Mouse (Mus musculus) hindlimb bud, embryonic 11.5 days (tissue): ENCODE measurements around the gene Pakap.

ENCODE experiments used
- DNase-seq: peaks from one replicate; pipeline ENCODE4 v3.0.0-alpha.2; 2012; ENCODE audit warnings: low read depth, low spot score; ENCODE audit errors: extremely low spot score

Pakap gene

DNA sequence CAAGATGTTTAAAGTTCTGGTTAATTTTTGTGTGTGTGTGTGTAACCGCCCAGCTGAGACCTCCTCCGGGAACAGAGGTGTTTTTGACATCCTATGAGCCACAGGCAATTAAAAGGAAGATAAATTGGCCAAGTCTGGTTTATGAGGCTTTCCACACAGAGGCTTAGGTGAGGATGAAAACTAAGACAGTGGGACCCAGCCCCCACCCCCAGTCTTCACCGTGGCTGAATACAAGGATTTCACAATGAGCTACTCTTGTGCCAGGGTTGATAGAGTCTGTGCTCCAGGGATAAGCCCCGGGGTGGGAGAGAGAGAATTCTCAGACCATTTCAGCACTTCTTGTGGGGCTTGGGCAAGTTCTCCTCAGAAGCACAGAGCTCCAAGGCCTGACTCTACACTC lies 183.1 kb downstream of the Pakap start:
- DNase-seq: no peak

DNA sequence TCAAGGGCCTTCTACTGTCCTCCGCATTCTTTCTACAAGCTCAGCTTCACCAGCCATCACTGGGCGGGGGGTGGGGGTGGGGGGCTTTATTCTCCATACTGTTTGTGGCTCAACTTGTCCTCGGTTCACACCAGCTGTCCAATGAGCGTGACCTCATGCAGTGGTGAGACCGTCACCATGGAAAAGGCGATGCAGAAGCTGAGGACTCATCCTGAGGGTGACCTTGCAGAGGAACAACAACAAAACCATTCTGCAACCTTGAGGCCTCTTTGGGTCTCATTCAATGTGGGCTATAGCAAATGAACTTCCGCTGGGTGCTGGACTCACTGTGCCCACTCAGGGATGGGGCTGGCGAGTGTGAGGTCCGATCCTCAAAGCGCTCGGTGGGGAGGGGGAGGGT lies 183.6 kb downstream of the Pakap start:
- DNase-seq: no peak

DNA sequence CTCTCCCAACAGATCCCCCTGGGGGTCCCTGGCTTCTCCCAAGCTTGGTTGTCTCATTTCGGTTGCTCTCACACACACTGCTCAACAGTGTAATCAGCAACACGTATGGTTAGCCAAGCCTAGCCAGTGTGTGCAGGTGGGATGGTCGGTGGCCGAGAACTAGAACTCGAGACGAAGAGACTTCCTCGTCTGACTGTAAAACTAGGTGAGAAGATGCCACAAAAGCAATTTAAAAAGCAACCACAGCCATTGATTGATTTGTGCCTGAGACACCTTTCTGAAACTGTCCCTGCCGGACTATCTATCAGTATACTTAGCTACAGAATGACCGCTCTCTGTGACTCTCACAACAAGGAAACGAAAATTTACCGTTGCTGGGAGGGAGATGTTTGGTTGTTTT lies 187.1 kb downstream of the Pakap start:
- DNase-seq: no peak

DNA sequence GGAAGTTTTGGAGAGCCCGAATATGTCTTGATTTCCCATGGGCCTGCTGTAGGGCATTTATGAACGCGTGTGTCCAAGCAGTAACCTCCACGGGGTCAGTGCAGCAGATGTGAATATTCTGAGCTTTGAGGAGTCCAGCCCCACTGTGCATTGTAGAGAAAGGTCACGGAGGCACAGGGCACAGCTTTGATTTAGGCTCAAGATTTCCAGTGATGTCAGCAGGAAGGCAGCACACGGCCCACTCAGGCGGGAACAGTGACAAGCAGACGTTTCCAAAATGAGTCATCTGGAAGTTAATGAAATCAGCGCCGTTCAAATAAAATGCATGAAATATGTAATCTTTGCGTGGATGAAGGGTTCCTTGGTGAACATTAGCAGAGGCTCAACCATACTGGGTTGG lies 190.0 kb downstream of the Pakap start:
- no peak for DNase-seq

DNA sequence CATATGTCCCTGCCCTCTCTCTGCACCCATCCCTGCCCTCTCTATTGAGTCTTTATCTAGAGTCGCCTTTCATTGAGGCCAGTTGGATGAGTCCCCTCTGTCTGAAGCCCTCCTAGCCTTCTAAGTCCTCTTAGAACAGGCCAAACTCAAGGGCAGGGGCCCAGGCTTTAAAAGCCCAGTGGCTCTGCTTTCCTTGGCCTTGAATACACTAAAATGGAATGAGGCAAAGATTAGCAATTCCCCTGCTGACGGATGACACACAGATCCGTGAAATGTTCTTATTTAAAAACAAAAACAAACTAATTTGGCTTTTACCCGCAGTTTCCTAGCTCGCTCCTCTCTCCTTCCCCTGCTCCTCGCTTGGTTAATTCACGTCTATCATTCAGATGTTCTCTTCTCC lies 194.4 kb downstream of the Pakap start:
- DNase-seq: no peak

DNA sequence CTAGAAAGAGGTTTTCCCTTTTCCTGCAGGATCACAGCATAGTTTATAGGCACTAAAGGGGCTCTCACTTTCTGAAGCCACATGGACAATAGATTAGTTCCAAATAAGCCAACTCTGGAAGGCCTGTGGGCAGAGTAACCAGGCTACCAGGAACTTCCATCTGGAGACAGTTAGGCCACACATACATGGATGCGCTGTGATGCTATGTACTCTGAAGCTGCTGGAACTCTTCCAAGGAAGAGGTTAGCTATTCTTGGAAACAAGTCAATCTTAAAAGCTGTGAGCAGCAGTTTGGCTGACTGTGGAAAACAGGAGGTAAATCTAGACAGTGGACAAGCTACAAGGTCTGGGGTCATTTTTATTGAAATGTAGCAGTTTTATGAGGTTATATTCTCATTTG lies 196.4 kb downstream of the Pakap start:
- DNase-seq: no peak

DNA sequence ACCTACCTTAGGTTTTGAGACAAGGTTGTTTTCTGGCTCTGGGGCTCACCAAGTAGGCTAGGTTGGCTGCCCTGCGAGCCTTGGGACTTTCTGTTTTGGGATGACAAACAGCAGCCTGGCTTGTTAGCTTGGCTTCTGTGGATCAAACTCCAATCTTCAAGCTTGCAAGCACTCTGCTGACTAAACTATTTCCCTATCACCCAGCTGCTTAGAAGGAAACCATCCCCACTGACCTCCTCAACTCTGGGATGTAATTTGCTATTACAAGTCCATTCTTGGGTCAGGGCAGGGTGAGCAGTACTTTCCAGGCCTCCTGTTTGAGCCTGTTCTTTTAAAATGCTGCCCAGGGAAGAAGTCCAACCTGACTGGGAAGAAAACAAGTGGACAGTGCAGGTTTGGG lies 196.9 kb downstream of the Pakap start:
- no peak for DNase-seq

DNA sequence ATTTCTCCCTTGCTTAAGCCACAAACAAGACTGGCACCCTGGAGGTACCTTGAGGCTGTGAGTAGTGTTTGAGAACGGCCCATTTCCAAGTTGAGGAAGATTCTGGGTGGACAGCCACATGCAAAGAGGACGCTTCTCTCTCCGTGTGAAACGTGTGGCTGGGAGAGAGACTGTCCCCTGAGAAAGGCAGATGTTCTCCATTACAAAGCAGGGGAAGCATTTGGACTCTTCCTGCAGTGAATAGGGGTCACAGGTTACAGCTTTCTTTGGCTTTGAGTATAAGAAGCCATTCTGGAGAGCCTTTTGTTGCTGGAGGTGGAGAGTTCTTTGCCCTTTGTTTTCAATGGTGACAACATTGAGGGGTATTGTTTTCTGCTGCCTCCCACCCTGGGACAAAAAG lies 197.8 kb downstream of the Pakap start:
- DNase-seq: no peak

DNA sequence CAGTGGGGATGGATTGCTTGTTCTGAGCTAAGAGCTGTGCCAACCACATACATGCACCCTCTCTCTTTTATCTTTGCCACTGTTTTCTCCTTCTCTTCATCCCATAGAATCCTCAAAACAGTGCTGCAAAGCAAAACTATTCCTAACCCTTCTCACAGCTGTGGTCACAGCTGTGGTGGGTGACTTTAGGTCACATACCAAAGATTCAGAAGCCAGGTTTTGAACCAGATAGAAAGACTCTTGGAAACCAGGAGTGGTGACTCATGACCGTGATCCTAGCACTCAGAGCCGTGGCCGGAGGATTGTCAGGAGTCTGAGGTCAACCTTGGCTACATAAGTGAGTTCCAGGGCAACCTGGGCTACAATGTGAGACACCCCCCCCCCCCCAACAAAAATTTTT lies 201.0 kb downstream of the Pakap start:
- DNase-seq: no peak

DNA sequence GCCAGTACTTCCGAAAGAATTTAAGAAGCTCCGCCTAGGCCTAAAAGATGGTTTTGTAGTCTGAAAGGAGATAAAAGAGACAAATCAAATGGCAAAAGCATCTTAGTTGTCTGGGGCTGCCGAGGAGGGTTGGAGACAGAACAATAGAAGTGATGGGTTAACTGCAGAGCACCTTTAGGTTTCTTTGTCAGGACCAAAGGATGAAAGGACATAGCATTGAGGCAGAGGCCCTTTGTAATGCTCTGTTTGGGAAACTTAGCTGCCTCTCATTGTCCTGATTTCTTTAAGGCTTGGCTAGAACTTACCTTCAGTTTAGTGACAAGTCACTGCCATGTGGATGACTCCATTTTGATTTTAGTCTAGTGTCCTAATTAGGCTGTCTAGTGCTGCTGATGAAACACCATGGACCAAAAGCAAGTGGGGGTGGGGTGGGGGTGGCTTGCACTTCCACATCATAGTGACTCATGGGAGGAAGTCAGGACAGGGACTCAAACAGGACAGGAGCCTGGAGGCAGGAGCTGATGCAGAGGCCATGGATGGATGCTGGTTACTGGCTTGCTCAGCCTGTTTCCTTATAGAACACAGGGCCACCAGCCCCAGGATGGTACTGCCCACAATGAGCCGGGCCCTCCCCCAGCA lies 202.3 kb downstream of the Pakap start:
- DNase-seq: no peak

DNA sequence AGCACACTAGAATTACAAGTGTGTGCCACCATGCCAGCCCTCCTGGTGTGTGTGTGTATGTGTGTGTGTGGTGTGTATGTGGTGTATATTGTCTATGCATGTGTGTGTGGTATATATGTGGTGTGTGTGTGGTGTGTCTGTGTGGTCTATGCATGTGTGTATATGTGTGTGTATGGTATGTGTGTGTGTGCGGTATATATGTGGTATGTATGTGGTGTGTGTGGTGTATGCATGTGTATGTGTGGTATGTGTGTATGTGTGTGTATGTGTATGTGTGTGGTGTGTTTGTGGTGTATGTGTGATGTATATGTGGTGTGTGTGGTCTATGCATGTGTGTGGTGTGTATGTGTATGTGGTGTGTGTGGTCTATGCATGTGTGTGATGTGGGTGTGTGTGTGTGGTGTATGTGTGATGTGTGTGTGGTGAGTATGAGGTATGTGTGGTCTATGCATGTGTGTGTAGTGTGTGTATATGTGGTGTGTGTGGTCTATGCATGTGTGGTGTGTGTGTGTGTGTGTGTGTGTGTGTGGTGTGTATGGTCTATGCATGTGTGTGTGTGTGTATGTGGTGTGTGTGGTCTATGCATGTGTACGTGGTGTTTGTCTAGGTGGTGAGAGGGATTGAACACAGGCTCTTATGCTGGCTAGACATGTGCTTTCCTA lies 203.7 kb downstream of the Pakap start:
- DNase-seq: no peak

DNA sequence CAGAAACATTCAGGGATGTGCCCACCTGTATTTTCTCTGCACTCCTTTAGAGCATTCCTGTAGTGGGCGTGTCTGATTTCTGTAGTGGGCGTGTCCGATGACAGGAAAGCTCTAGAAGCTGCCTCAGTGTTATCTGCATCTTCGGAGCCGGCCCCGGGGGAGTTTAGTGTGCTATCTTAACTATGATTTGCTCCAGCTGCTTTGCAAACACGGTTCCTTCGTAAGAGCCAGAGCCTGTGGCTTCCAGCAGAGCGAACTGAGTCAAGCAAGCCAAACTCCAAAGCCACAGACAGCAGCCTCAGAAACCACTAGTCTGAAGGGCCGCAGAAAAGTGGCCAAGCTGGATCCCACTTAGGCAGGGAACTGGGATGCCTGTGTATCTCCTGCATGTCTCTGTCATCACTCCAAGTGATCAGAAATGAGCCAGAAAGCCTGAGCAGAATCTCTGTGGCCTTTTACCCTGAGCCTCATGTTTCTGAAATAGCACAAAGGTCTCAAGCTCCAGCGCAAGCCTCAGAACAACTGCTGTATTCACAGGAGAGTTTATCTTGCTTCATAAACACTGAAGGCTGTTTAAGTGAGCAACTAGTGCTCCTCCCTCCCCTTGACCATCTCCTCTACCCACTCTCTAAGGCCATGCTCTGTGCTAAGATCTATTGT lies 205.0 kb downstream of the Pakap start:
- no peak for DNase-seq

DNA sequence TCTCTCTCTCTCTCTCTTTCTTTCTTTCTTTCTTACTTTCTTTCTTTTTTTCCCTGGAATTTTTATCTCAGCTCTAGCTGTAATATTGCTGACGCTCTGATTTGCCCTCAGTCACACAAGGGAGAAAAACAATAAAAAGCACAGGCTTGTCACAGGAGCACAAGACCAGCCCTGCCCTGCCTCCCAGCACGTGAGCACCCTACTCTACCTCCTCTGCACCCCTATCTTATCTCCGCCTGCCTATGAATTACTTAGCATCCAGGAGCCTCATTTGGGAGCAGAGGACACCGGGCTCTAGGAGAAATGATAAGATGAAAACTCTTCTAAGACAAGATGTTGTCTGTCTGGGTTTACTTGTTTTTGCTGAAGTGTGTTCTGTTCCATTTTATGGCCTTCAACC lies 206.5 kb downstream of the Pakap start:
- DNase-seq: no peak

DNA sequence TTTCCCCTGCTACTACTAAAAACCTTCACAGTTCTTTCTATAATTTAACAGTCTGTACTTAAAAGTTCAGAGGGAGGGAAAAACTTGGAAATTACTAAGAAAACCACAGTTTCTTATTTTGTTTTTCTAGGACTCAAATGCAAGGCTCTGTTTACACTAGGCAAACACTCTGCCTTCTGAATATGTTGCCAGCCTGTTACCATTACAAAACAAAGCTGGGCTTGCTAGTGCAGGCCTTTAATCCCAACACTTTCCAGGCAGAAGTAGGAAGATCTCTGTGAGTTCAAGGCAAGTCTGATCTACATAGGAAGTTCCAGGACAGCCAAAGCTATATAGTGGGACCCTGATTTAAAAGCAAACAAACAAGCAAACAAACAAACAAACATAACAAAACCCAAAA lies 207.6 kb downstream of the Pakap start:
- no peak for DNase-seq

DNA sequence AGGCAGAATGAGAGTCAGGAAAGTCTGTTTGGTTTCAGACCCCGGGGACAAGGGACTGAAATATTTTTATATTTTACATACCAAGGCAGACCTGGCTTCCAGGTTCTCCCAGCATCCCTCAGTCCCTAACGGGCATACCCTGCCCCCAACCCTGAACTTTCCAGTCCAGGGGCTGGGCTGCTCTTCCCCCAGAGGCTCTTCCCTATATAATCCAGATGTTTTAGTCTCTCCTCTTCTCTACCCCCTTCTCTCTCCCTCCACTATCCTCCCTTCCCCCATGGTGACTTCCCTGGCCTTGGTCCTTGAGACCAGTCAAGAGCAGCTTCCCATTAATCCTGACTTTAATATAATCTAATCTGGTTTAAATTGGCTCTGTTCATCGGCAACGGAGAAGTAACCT lies 212.4 kb downstream of the Pakap start:
- DNase-seq: no peak

DNA sequence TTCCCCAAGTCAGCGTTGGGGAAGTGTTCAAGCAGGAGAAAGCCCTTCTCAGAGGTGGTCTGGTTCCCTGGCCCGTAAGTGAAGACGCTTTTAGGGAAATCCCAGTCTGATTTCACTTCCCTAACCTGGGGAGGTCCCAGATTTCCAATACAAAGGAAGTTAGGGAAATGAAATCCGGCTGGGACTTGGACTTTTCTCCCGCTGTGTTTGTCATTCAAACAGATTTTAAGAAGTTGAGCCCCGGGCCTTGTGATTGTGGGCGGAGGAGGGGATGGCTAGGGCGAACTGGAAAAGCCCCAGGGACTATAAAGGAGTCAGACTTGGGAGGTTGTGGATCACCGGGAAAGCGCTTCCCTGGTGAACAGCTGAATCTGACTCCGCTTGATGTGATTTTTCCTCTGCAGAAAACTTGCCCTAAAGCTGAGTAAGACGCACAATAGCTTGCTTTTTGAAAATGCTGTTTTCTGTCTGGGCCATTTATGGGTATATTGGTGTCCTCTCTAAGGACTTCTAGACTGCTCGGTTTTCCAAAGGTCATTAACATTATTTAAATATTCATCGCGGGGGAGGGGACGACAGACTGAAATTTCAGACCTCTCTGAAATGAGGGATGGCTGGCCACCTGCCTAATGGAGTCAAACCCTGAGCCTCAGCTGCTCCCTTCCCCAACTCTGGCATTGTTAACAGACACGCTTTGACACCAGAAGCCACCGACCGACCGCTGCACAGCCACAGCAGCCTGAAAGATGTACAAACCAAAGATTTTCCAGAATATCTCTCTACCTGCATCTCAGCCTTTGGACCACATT lies 213.1 kb downstream of the Pakap start:
- peak; percentile 24 for DNase-seq

DNA sequence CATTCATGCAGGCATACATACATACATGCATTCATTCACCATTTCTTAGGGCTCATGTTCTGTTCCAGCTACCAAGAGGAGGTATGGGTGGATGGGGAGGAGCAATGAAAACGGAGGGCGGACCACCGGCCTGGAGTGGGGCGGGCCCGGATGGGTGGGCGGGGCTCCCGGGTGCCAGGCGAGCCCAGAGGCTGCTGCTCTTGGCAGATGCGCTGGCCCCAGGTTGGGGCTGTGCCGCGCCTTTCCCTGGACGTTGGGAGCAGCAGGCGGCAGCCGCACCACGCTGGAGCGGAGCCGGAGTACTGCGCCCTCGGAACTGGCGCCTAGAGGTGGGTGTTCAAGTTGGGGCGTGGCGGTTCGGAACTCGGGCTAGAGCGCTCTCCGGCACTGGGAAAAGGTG lies 214.0 kb downstream of the Pakap start:
- no peak for DNase-seq

DNA sequence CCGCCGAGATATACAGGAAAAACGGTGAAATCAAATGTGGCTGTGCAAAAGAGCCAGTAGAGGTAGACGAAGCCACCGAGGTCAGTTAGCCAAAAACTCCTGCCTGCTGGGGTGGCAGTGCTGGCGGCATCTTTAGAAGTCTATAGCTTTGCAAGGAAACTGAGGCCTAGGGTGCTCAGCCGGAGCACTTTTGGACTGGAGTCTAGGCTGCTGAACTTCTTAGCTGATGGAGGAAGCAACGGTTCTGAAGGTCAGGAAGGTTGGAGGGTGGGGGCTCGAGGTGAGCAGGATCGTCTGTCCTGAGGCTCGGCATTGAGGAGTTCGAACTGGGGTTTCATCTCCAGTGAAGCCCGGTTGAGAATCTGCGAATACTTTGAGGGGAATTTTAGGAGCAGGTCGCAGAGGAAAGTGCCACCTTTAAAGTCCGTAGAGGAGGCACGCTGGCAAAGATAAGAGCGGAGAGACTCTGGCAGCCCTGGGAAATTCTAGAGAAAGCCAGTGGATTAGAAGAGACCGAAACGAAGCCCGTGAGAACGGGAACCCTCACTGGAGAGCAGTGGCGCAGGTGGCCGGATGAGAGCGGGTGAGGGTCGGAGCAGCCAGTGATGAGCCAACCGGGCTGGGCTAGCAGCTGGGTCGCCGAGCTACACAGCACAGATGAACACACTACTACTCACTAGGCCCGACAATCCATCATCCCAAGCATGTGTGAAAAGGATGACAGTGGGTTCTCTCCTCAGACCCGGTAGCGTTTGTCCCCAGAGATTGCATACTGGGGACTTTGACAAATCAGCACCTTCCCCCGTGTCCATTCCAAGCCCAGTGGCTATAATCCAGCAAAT lies 214.8 kb downstream of the Pakap start:
- no peak for DNase-seq

DNA sequence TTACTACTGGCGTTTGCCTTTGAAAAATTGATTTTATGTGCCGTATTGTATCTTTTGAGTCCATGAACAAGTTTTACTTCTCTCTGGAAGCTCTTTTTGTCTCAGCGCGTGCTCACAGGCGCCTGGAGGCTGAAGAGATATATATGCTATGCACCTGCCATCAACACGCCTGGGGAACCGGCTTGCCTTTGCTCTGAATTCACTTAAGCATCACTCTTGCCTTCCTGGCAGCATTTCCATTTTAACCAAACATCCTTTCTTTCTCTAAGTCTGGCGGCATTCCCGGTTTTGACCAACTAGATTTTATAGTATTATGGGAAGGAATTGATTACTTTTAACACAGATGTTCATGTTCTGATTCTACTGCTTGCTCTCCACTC lies 215.4 kb downstream of the Pakap start:
- DNase-seq: no peak

DNA sequence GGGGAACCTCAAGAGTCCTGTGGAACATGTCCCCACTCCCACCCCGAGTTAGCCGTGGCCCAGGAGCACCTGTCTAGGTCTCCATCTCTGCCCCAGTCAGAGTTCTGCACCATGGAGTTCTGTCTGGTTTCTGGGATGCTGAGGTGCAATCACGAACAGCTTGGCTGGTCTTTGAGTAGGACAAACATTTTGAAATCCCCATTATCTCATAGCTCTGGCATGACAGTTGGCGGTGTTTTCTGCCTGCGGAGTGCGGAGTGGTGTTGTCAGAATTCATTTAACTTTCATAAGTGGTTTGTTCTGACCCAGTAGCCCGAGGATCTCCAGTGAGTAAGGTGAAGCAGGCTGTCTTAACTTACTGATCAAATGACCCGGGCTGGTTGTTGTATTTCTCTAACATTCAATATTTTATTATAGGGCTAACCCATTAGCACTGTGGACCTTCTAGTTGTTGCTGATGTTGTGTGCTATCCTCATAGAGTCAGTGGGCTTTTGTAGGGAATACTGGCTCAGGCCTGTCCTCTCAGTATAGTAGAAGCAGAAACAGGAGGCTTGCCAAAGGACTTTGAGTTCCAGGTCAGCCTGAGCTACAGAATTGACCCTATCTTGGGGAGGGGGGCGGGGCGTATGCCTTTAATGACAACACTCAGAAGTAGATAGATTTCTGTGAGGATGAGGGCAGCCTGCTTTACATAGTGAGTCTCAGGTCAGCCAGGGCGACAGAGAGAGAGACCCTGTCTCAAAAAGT lies 216.0 kb downstream of the Pakap start:
- no peak for DNase-seq
